Mouse (Mus musculus) small intestine, adult 2 months (tissue): ENCODE measurements around the gene Acpp.

Experiments
- CTCF ChIP-seq: fragments of 200-500 bp; IDR thresholded peaks from 2 replicates; pipeline ENCODE4 v1.5.1; 2012; ENCODE audit warnings: low read depth, mild to moderate bottlenecking, control low read depth, inconsistent platforms, low read length, moderate library complexity, mixed read lengths; ENCODE audit not compliant: insufficient replicate concordance, insufficient read length; ENCODE audit errors: extremely low read depth
- POLR2A ChIP-seq: fragments of 200-500 bp; IDR thresholded peaks from 2 replicates; pipeline ENCODE4 v1.6.1; 2012; ENCODE audit warnings: low read depth, mild to moderate bottlenecking, control low read depth, inconsistent platforms, low read length, moderate library complexity

- TF ChIP-seq CTCF, result no peak
- TF ChIP-seq POLR2A, result no peak
Observed at GRCm38 (mm10) chr9:104284934-104285333, 52.6 kb downstream of the Acpp start.
